Mouse (Mus musculus) E14TG2a.4 (cell line): Measurements from ENCODE around the gene Tm4sf5.

Source experiments
- CTCF ChIP-seq: conservative IDR thresholded peaks from 2 replicates; pipeline ENCODE4 v1.5.1; 2014; ENCODE audit warnings: low read length
- NANOG ChIP-seq: IDR thresholded peaks from 2 replicates; pipeline ENCODE4 v1.6.1; 2014; ENCODE audit warnings: borderline replicate concordance, low read length, mixed read lengths
- POU5F1 ChIP-seq: IDR thresholded peaks from 2 replicates; pipeline ENCODE4 v1.6.1; 2014; ENCODE audit warnings: low read length, borderline replicate concordance

- TF ChIP-seq CTCF (no peak), POU5F1 (no peak), NANOG (no peak)
Observed at GRCm38 (mm10) chr11:70532839-70533238, 27.8 kb downstream of the Tm4sf5 start, which contains the start of gene Gm40193.
